Mouse (Mus musculus) stomach, embryonic 16.5 days (tissue): ENCODE measurements around the gene Wdr45b. TPM values are rescaled to one million over a fixed set of nuclear protein-coding genes. Genes with fewer than 3 reads are reported as not detected.

Experiments
- ATAC-seq: fragments of 200-750 bp; cut with Nextera tagmentation; 2 replicates; pipeline ENCODE4 v1.8.0; 2017; ENCODE audit warnings: moderate number of reproducible peaks, moderate TSS enrichment; ENCODE audit not compliant: insufficient read depth, low FRiP score
- H3K27ac ChIP-seq: fragments of 300-500 bp; sonication (generic); 2 replicates; pipeline ENCODE4 v1.5.1; 2014; ENCODE audit warnings: low read length
- H3K27me3 ChIP-seq: fragments of 300-500 bp; sonication (generic); 2 replicates; pipeline ENCODE4 v1.6.1; 2014; ENCODE audit warnings: low read length, control low read depth, mixed read lengths; ENCODE audit not compliant: control insufficient read depth, insufficient read depth
- H3K36me3 ChIP-seq: fragments of 300-500 bp; sonication (generic); 2 replicates; pipeline ENCODE4 v1.6.1; 2014; ENCODE audit warnings: low read length; ENCODE audit not compliant: control insufficient read depth, insufficient read depth
- H3K4me1 ChIP-seq: fragments of 300-500 bp; sonication (generic); 2 replicates; pipeline ENCODE4 v1.6.1; 2014; ENCODE audit warnings: low read length, control low read depth, mixed read lengths; ENCODE audit not compliant: control insufficient read depth, insufficient read depth
- H3K4me2 ChIP-seq: fragments of 300-500 bp; sonication (generic); 2 replicates; pipeline ENCODE4 v1.6.1; 2014; ENCODE audit warnings: low read depth, low read length, mixed read lengths
- H3K4me3 ChIP-seq: fragments of 300-500 bp; sonication (generic); replicated peaks from 2 replicates; pipeline ENCODE4 v1.5.1; 2014; ENCODE audit warnings: mild to moderate bottlenecking, low read length
- H3K9ac ChIP-seq: fragments of 300-500 bp; sonication (generic); 2 replicates; pipeline ENCODE4 v1.6.1; 2014; ENCODE audit warnings: low read length
- H3K9me3 ChIP-seq: fragments of 300-500 bp; sonication (generic); replicated peaks from 2 replicates; pipeline ENCODE4 v1.6.1; 2016; ENCODE audit warnings: low read length, control low read depth; ENCODE audit not compliant: control insufficient read depth
- WGBS: fragments of 180-500 bp; shearing (Covaris S2); extraction: QIAGEN DNeasy Blood & Tissue Kit; methylation state at CpG from one replicate; pipeline ENCODE4 v1.1.7; 2014; 5-methylcytosine and 5-hydroxymethylcytosine counted together
- polyA plus RNA-seq: library from polyadenylated mRNA; unstranded; fragments of >200 nt; fragmentation: Nextera tagmentation; extraction: Ambion mirVana; gene quantifications from 2 replicates; pipeline ENCODE4 v1.2.1, GENCODE M21; 2015

Wdr45b gene
- polyA plus RNA-seq, 1 experiment from 2014 or later: 78.3 TPM

GRCm38 (mm10) chr11:121305371-121305770 is 48.9 kb downstream of the Wdr45b start:
- no peak overlapping the region for H3K9ac ChIP-seq
- no peak overlapping the region for H3K4me3 ChIP-seq
- 0 out of 2 replicates have a peak, but pooled peaks cover 3% of the 10 kb centered on the region for H3K9me3 ChIP-seq
- peaks cover 42% of the 10 kb centered on the region for H3K36me3 ChIP-seq
- no peaks in the 10 kb centered on the region for H3K27me3 ChIP-seq
- no peak for ATAC-seq
- no peak overlapping the region for H3K27ac ChIP-seq
- H3K4me2 ChIP-seq: no peak overlapping the region
- 88% methylated on average over 6 of the region's 6 CpGs for WGBS
- H3K4me1 ChIP-seq: no peaks in the 10 kb centered on the region

- Histone ChIP-seq H3K9me3 (no peaks in the 10 kb centered on the region), H3K4me2 (no peak overlapping the region), H3K4me1 (no peaks in the 10 kb centered on the region), H3K36me3 (peaks cover 32% of the 10 kb centered on the region), H3K4me3 (no peak overlapping the region), H3K27ac (no peak overlapping the region), H3K9ac (no peak overlapping the region), H3K27me3 (no peaks in the 10 kb centered on the region)
- 90% methylated on average over 9 of the region's 9 CpGs for WGBS
- ATAC-seq: no peak
Observed at GRCm38 (mm10) chr11:121300265-121300664, 54.0 kb downstream of the Wdr45b start.

GRCm38 (mm10) chr11:121298493-121298892 is 55.8 kb downstream of the Wdr45b start:
- 83% methylated on average over 8 of the region's 8 CpGs for WGBS
- peaks cover 20% of the 10 kb centered on the region for H3K36me3 ChIP-seq
- no peaks in the 10 kb centered on the region for H3K27me3 ChIP-seq
- no peak for ATAC-seq
- no peak overlapping the region for H3K27ac ChIP-seq
- H3K4me1 ChIP-seq: no peaks in the 10 kb centered on the region
- H3K4me3 ChIP-seq: no peak overlapping the region
- H3K4me2 ChIP-seq: no peak overlapping the region
- H3K9ac ChIP-seq: no peak overlapping the region
- no peaks in the 10 kb centered on the region for H3K9me3 ChIP-seq

- Histone ChIP-seq H3K27me3 (no peaks in the 10 kb centered on the region), H3K4me3 (no peak overlapping the region), H3K27ac (no peak overlapping the region), H3K36me3 (peaks cover 12% of the 10 kb centered on the region), H3K9me3 (no peaks in the 10 kb centered on the region), H3K4me1 (no peaks in the 10 kb centered on the region), H3K9ac (no peak overlapping the region), H3K4me2 (no peak overlapping the region)
- WGBS: 88% methylated on average over 5 of the region's 5 CpGs
- ATAC-seq: no peak
Observed at GRCm38 (mm10) chr11:121294771-121295170, 59.5 kb downstream of the Wdr45b start.

GRCm38 (mm10) chr11:121289859-121290258 is 64.4 kb downstream of the Wdr45b start:
- Histone ChIP-seq H3K9me3 (no peaks in the 10 kb centered on the region), H3K4me1 (no peaks in the 10 kb centered on the region), H3K9ac (no peak overlapping the region), H3K4me2 (no peak overlapping the region), H3K27me3 (no peaks in the 10 kb centered on the region), H3K4me3 (no peak overlapping the region), H3K27ac (no peak overlapping the region), H3K36me3 (peaks cover 22% of the 10 kb centered on the region; the same call in 1 of the 2 replicates)
- WGBS: 90% methylated on average over 3 of the region's 3 CpGs
- no peak for ATAC-seq

GRCm38 (mm10) chr11:121282911-121283310 is 71.3 kb downstream of the Wdr45b start:
- H3K36me3 ChIP-seq: peaks cover 14% of the 10 kb centered on the region; the same call in 1 of the 2 replicates
- WGBS: 67% methylated on average over 6 of the region's 6 CpGs
- H3K27me3 ChIP-seq: no peaks in the 10 kb centered on the region
- no peak overlapping the region for H3K4me2 ChIP-seq
- no peak overlapping the region for H3K4me3 ChIP-seq
- no peaks in the 10 kb centered on the region for H3K9me3 ChIP-seq
- peaks cover 16% of the 10 kb centered on the region; the same call in 1 of the 2 replicates for H3K4me1 ChIP-seq
- peak; percentile 72; the same call in 1 of the 2 replicates for ATAC-seq
- H3K9ac ChIP-seq: no peak overlapping the region
- H3K27ac ChIP-seq: peak overlapping the region; percentile 63

- H3K36me3 ChIP-seq: no peaks in the 10 kb centered on the region
- no peak overlapping the region for H3K27ac ChIP-seq
- ATAC-seq: no peak
- H3K4me1 ChIP-seq: 0 out of 2 replicates have a peak, but pooled peaks cover 9% of the 10 kb centered on the region
- no peaks in the 10 kb centered on the region for H3K27me3 ChIP-seq
- H3K9me3 ChIP-seq: no peaks in the 10 kb centered on the region
- H3K4me2 ChIP-seq: no peak overlapping the region
- 82% methylated on average over 3 of the region's 3 CpGs for WGBS
- H3K9ac ChIP-seq: no peak overlapping the region
- H3K4me3 ChIP-seq: no peak overlapping the region
Observed at GRCm38 (mm10) chr11:121278011-121278410, 76.2 kb downstream of the Wdr45b start.

- 0 out of 2 replicates have a peak, but pooled peaks cover 4% of the 10 kb centered on the region for H3K4me1 ChIP-seq
- H3K27ac ChIP-seq: no peak overlapping the region
Observed at GRCm38 (mm10) chr11:121277516-121277915, 76.7 kb downstream of the Wdr45b start.

More at GRCm38 (mm10) chr11:121277516-121277915, 76.7 kb downstream of the Wdr45b start:
- Histone ChIP-seq H3K4me3 (no peak overlapping the region), H3K9ac (no peak overlapping the region), H3K4me2 (no peak overlapping the region), H3K27me3 (no peaks in the 10 kb centered on the region), H3K9me3 (no peaks in the 10 kb centered on the region), H3K36me3 (no peaks in the 10 kb centered on the region)
- no peak for ATAC-seq
- WGBS: 88% methylated on average over 8 of the region's 8 CpGs
